Mouse (Mus musculus): ENCODE measurements around the gene Atp1a3. TPM values are rescaled to one million over a fixed set of nuclear protein-coding genes. Genes with fewer than 3 reads are reported as not detected.
A peak's percentile ranks its signal among the peaks of the same experiment; 100 is the strongest.

Atp1a3 gene
- total and polyA plus RNA-seq, 2 experiments from 2014 or later: 493 to 727 TPM

DNA sequence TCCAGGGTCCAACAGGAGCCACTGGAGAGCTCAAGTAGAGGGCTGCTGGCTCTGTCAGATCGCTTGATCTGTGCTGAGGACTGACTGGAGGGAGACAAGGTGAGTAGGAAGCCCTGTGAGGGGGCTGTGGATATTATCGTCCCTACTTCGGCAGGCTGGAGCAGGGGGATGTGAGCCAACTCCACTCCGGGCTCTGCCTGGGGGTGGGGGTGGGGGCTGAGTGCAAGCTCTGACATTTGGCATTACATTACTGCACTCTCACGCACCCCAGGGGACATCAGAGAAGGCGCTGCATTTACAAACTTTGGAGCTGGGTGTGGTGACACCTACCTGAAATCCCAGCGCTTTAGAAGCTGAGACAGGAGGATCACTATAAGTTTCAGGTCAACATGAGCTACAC, 5.8 kb upstream of the Atp1a3 start:
- Histone ChIP-seq H3K27me3 (ENCODE audit: insufficient read depth, low read length) (no peaks in the 10 kb centered on the region), H3K9me3 (ENCODE audit: low read length) (no peaks in the 10 kb centered on the region), H3K4me2 (ENCODE audit: low read depth, low read length, poor library complexity, severe bottlenecking) (no peak overlapping the region), H3K4me1 (ENCODE audit: insufficient read depth, low read length) (peaks cover 34% of the 10 kb centered on the region), H3K4me3 (ENCODE audit: low read depth, low read length) (no peak overlapping the region), H3K9ac (replicated peaks; ENCODE audit: low read length, poor library complexity, severe bottlenecking) (no peak overlapping the region), H3K36me3 (ENCODE audit: insufficient read depth, low read length) (peaks cover 33% of the 10 kb centered on the region), H3K27ac (ENCODE audit: low read depth, low read length) (no peak overlapping the region; the same call in 1 of the 2 replicates)
- no peak for TF ChIP-seq CTCF (IDR thresholded peaks at IDR 0.05)
- no peak for ATAC-seq (ENCODE audit: low FRiP score)
- WGBS: 71% methylated on average over 7 of the region's 7 CpGs
- no peak for DNase-seq (ENCODE audit: low spot score)

DNA sequence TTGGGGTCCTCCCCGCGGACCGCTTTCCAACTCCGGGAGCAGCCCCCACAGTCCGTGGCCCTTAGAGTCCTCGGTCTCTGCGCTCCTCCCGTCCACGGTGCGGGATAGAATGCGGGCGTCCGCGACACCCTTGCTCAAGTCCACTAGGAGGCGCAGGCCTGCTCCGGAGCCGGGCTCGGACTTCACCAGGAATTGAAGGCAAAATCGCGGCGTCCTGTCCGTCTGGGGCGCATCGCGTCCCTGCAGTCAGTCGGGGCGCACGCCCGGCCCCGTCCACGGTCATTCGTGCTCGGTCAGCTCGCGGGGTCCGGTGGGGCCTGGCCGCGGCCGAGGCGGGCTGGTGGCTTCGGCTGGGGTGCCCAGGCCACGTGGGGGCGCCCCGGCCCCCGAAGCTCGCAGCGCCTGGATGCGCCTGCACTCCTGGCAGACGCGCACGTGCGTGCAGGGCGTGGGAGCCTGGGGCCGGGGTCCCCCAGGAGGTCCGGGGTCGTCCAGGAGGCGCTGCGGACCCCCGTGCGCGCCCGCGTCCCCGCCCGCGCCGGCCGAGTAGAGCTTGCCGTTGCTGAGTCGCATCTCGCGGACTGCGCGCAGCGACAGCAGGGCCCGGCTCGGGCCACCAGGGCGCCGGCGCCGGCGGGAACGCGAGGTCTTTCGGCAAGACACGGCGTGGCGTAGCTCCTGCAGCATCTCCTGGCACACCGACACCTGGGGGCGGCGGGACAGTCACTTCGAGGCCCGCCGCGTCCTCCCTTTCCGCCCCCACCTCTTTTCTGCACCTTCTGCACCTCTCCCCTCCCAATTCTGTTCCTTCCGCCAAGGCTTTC, 4.5 kb upstream of the Atp1a3 start:
- H3K27ac ChIP-seq (ENCODE audit: low read depth, low read length): peak overlapping the region; percentile 97
- WGBS: 3% methylated on average over 62 of the region's 97 CpGs
- H3K27me3 ChIP-seq (ENCODE audit: insufficient read depth, low read length): no peaks in the 10 kb centered on the region
- peak overlapping the region; percentile 56 for H3K4me2 ChIP-seq (ENCODE audit: low read depth, low read length, poor library complexity, severe bottlenecking)
- DNase-seq (ENCODE audit: low spot score): peak; percentile 76
- H3K36me3 ChIP-seq (ENCODE audit: insufficient read depth, low read length): peaks cover 22% of the 10 kb centered on the region
- peak overlapping the region; percentile 19 for H3K4me3 ChIP-seq (ENCODE audit: low read depth, low read length)
- peaks cover 41% of the 10 kb centered on the region for H3K4me1 ChIP-seq (ENCODE audit: insufficient read depth, low read length)
- H3K9me3 ChIP-seq (ENCODE audit: low read length): no peaks in the 10 kb centered on the region
- H3K9ac ChIP-seq (replicated peaks; ENCODE audit: low read length, poor library complexity, severe bottlenecking): peak overlapping the region; percentile 63
- 0 out of 2 replicates have a peak, but pooled peaks have one; percentile 1 for ATAC-seq (ENCODE audit: low FRiP score)
- TF ChIP-seq CTCF (IDR thresholded peaks at IDR 0.05): peak; percentile 77

DNA sequence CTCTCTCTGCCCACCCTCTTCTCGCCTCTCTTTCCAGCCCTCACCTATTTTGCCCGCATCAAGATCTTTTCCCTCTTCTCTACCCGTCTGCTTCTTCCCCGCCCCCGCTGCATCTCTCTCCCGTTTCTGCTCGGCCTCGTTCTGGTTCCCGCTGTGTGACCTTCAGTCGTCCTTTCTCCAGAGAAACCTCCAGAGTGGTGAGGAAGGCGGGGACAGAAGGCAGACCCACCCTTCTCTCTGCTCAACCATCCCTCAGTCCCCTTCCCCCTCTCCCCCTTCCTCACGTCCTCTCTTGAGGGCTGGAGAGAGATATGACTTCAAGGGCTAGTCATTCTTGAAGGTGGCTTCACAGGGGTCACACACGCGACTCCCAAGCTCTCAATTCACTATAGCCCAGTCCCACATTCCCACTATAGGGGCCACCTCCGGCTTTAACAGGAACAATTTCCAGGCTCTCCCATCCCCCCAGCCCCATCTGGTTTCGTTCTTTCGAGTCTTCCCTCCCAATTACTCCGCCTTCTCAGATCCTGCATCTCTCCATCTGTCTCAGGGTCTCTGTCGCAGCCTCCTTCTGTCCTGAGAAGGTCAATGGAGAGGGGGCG, 3.4 kb upstream of the Atp1a3 start:
- DNase-seq (ENCODE audit: low spot score) (peak; percentile 82), ATAC-seq (ENCODE audit: low FRiP score) (no peak)
- H3K4me1 ChIP-seq (ENCODE audit: insufficient read depth, low read length): peaks cover 41% of the 10 kb centered on the region
- H3K9me3 ChIP-seq (ENCODE audit: low read length): no peaks in the 10 kb centered on the region
- peak overlapping the region; percentile 97 for H3K27ac ChIP-seq (ENCODE audit: low read depth, low read length)
- peak overlapping the region; percentile 23 for H3K4me3 ChIP-seq (ENCODE audit: low read depth, low read length)
- H3K4me2 ChIP-seq (ENCODE audit: low read depth, low read length, poor library complexity, severe bottlenecking): peak overlapping the region; percentile 56
- H3K36me3 ChIP-seq (ENCODE audit: insufficient read depth, low read length): peaks cover 12% of the 10 kb centered on the region; the same call in 1 of the 2 replicates
- no peak for TF ChIP-seq CTCF (IDR thresholded peaks at IDR 0.05)
- H3K27me3 ChIP-seq (ENCODE audit: insufficient read depth, low read length): no peaks in the 10 kb centered on the region
- WGBS: 5% methylated on average over 20 of the region's 20 CpGs
- peak overlapping the region; percentile 63 for H3K9ac ChIP-seq (replicated peaks; ENCODE audit: low read length, poor library complexity, severe bottlenecking)

GRCm38 (mm10) chr7:25008635-25009034, 2.9 kb upstream of the Atp1a3 start:
- peak; percentile 14 for ATAC-seq (ENCODE audit: low FRiP score)
- peak overlapping the region; percentile 56 for H3K4me2 ChIP-seq (ENCODE audit: low read depth, low read length, poor library complexity, severe bottlenecking)

DNA sequence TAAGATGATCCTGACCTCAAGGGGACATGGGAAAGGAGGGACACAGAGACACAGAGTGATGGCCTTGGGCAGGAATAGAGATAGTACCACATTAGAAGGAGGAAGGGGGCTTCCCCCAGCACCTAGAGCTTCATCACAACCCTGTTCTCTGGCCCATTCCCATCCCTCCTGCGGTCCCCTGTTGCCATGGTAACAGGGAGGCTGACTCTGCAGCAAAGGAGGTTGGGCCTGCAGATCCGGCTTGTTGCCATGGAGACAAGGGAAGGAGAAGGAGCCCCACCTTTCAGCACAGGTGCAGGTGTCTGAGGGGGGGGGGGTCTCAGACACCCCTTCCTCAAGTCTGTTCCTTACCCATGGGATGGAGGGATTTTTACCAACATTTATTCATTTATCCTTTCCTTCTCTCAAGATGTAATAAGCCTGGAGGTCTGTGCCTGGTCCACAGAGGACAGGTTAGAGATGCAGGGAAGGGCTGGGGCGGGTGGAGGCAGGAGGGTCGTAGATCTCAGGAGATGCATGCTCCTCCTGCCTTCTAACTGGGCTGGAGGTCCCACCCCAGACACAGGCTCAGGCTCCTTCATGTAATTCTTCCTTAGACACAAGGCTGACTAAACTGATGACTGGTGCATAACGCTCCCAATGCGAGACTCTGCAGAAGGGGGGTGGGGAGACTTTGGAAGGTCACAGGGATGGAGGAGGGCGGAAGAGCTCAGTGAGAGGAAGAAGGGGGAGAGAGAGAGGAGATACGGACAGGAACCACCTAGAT, 2.0 kb upstream of the Atp1a3 start:
- H3K27ac ChIP-seq (ENCODE audit: low read depth, low read length): peak overlapping the region; percentile 97
- H3K4me3 ChIP-seq (ENCODE audit: low read depth, low read length): no peak overlapping the region
- peaks cover 53% of the 10 kb centered on the region for H3K4me1 ChIP-seq (ENCODE audit: insufficient read depth, low read length)
- peak overlapping the region; percentile 56 for H3K4me2 ChIP-seq (ENCODE audit: low read depth, low read length, poor library complexity, severe bottlenecking)
- H3K9ac ChIP-seq (replicated peaks; ENCODE audit: low read length, poor library complexity, severe bottlenecking): peak overlapping the region; percentile 63
- WGBS: 4% methylated on average over 8 of the region's 8 CpGs
- 0 out of 2 replicates have a peak, but pooled peaks cover 4% of the 10 kb centered on the region for H3K36me3 ChIP-seq (ENCODE audit: insufficient read depth, low read length)
- ATAC-seq (ENCODE audit: low FRiP score) (peak; percentile 34), DNase-seq (ENCODE audit: low spot score) (peak; percentile 94)
- no peaks in the 10 kb centered on the region for H3K27me3 ChIP-seq (ENCODE audit: insufficient read depth, low read length)
- H3K9me3 ChIP-seq (ENCODE audit: low read length): no peaks in the 10 kb centered on the region
- no peak for TF ChIP-seq CTCF (IDR thresholded peaks at IDR 0.05)

More at GRCm38 (mm10) chr7:25008635-25009034, 2.9 kb upstream of the Atp1a3 start:
- peak; percentile 71 for DNase-seq (ENCODE audit: low spot score)
- peak overlapping the region; percentile 23 for H3K4me3 ChIP-seq (ENCODE audit: low read depth, low read length)
- H3K27ac ChIP-seq (ENCODE audit: low read depth, low read length): peak overlapping the region; percentile 97
- H3K9ac ChIP-seq (replicated peaks; ENCODE audit: low read length, poor library complexity, severe bottlenecking): peak overlapping the region; percentile 63
- TF ChIP-seq CTCF (IDR thresholded peaks at IDR 0.05): no peak
- H3K27me3 ChIP-seq (ENCODE audit: insufficient read depth, low read length): no peaks in the 10 kb centered on the region
- no peaks in the 10 kb centered on the region for H3K9me3 ChIP-seq (ENCODE audit: low read length)
- peaks cover 7% of the 10 kb centered on the region; the same call in 1 of the 2 replicates for H3K36me3 ChIP-seq (ENCODE audit: insufficient read depth, low read length)
- H3K4me1 ChIP-seq (ENCODE audit: insufficient read depth, low read length): peaks cover 45% of the 10 kb centered on the region
- 3% methylated on average over 17 of the region's 17 CpGs for WGBS
